Mouse (Mus musculus): ENCODE results near the gene Sp3.

- TF ChIP-seq CTCF (IDR thresholded peaks at IDR 0.05; ENCODE audit: control insufficient read depth, insufficient read depth, insufficient replicate concordance, low read depth, low read length), result no peak
- no peak for TF ChIP-seq POLR2A (IDR thresholded peaks at IDR 0.05; ENCODE audit: control insufficient read depth, low read depth, low read length)
These were observed 2.0 kb upstream of the Sp3 start for GRCm38 (mm10) chr2:72982110-72982785.
